Mouse (Mus musculus) adrenal gland (tissue): ENCODE data around the gene Tmprss3.

ENCODE experiments used
- intact Hi-C: fragments of 180-260 bp; cut with DNase I; formaldehyde crosslinking; loops from one replicate; pipeline ENCODE4 v1.15.1; 2025
- long read RNA-seq, 2 experiments: library from polyadenylated mRNA; unstranded; transcript quantifications; one replicate each; pipeline ENCODE4 v2.0.0; 2020; ENCODE audit warnings: borderline replicate concordance in 1 of 2; ENCODE audit not compliant: insufficient replicate concordance in 1 of 2

Tmprss3 gene
- long read RNA-seq, experiment 1, result 0 reads
- long read RNA-seq, experiment 2, result 0 reads

- intact Hi-C loops, result no loop called here
Measured at GRCm38 (mm10) chr17:31198877-31199276, at the start of gene Tmprss3. Gene Tmprss3, minus strand, starts transcription at chr17:31198977.

- intact Hi-C loops, result no loop called here
Measured at GRCm38 (mm10) chr17:31247144-31247543, 48.4 kb upstream of the Tmprss3 start.

- intact Hi-C loops, result no loop called here
Measured at GRCm38 (mm10) chr17:31245321-31245720, 46.5 kb upstream of the Tmprss3 start.

- intact Hi-C loops, result loop anchor here (2.0 kb wide), 1 partner anchor 104 kb away; no protein-coding TSS in a partner anchor
Measured at GRCm38 (mm10) chr17:31242764-31243163, 44.0 kb upstream of the Tmprss3 start.

- intact Hi-C loops, result no loop called here
Measured at GRCm38 (mm10) chr17:31241156-31241555, 42.4 kb upstream of the Tmprss3 start.

- intact Hi-C loops, result no loop called here
Measured at GRCm38 (mm10) chr17:31238234-31239020, 39.6 kb upstream of the Tmprss3 start.

GRCm38 (mm10) chr17:31235915-31236314, 37.1 kb upstream of the Tmprss3 start:
- intact Hi-C loops, result no loop called here

- intact Hi-C loops, result no loop called here
Measured at GRCm38 (mm10) chr17:31232251-31233010, 33.7 kb upstream of the Tmprss3 start.

- intact Hi-C loops, result no loop called here
Measured at GRCm38 (mm10) chr17:31231780-31232179, 33.0 kb upstream of the Tmprss3 start.

GRCm38 (mm10) chr17:31226931-31227330, 28.2 kb upstream of the Tmprss3 start:
- intact Hi-C loops, result no loop called here

- intact Hi-C loops, result no loop called here
Measured at GRCm38 (mm10) chr17:31226368-31226767, 27.6 kb upstream of the Tmprss3 start.

- intact Hi-C loops, result no loop called here
Measured at GRCm38 (mm10) chr17:31224591-31224990, 25.8 kb upstream of the Tmprss3 start.

GRCm38 (mm10) chr17:31223835-31224234, 25.1 kb upstream of the Tmprss3 start:
- intact Hi-C loops, result no loop called here

GRCm38 (mm10) chr17:31222810-31223310, 24.1 kb upstream of the Tmprss3 start:
- intact Hi-C loops, result no loop called here

- intact Hi-C loops, result no loop called here
Measured at GRCm38 (mm10) chr17:31216068-31216955, 17.5 kb upstream of the Tmprss3 start.

- intact Hi-C loops, result no loop called here
Measured at GRCm38 (mm10) chr17:31211881-31212280, 13.1 kb upstream of the Tmprss3 start.

- intact Hi-C loops, result no loop called here
Measured at GRCm38 (mm10) chr17:31210299-31210698, 11.5 kb upstream of the Tmprss3 start.

- intact Hi-C loops, result no loop called here
Measured at GRCm38 (mm10) chr17:31209376-31209930, 10.7 kb upstream of the Tmprss3 start.

GRCm38 (mm10) chr17:31208654-31209053, 9.9 kb upstream of the Tmprss3 start:
- intact Hi-C loops, result no loop called here

GRCm38 (mm10) chr17:31207771-31208334, 9.1 kb upstream of the Tmprss3 start, which contains the start of gene Ubash3a:
Gene Ubash3a, plus strand, starts transcription at chr17:31207873.
- intact Hi-C loops, result no loop called here
